Mouse (Mus musculus) erythroblast, embryonic 14.5 days (primary cell): ENCODE measurements around the gene Lrrc59. TPM values are rescaled to one million over a fixed set of nuclear protein-coding genes. Genes with fewer than 3 reads are reported as not detected.

Experiments
- H3K27me3 ChIP-seq: 2 replicates; pipeline ENCODE4 v1.6.1; 2012; ENCODE audit warnings: inconsistent platforms; ENCODE audit not compliant: control insufficient read depth
- H3K36me3 ChIP-seq: 2 replicates; pipeline ENCODE4 v1.6.1; 2012; ENCODE audit warnings: mild to moderate bottlenecking, inconsistent platforms; ENCODE audit not compliant: control insufficient read depth
- H3K4me1 ChIP-seq: 2 replicates; pipeline ENCODE4 v1.6.1; 2012; ENCODE audit warnings: inconsistent platforms; ENCODE audit not compliant: control insufficient read depth
- H3K4me3 ChIP-seq: replicated peaks from 2 replicates; pipeline ENCODE3; 2012; ENCODE audit warnings: moderate library complexity, mild to moderate bottlenecking, inconsistent platforms
- H3K9me3 ChIP-seq: 2 replicates; pipeline ENCODE4 v1.6.1; 2012; ENCODE audit warnings: low read length, inconsistent platforms, mixed read lengths; ENCODE audit not compliant: control insufficient read depth
- GATA1 ChIP-seq: IDR thresholded peaks from 2 replicates; pipeline ENCODE4 v1.6.1; 2012; ENCODE audit warnings: low read length, inconsistent platforms, mixed read lengths
- TAL1 ChIP-seq: IDR thresholded peaks from 3 replicates; pipeline ENCODE4 v1.6.1; 2012; ENCODE audit warnings: low read length, inconsistent platforms, mixed read lengths
- polyA plus RNA-seq: library from polyadenylated mRNA; stranded (reverse); fragments of >175 nt; gene quantifications from 2 replicates; pipeline ENCODE4 v1.2.3, GENCODE M21; 2012

Gene Lrrc59
- polyA plus RNA-seq, 1 experiment: 6.1 TPM

GRCm38 (mm10) chr11:94601321-94602281 is 28.0 kb upstream of the Lrrc59 start, which contains the start of gene Acsf2:
TSS of gene Acsf2 (minus strand) at chr11:94601871.
- TF ChIP-seq TAL1: no peak
- no peak for TF ChIP-seq GATA1
- Histone ChIP-seq H3K9me3 (no peaks in the 10 kb centered on the region), H3K4me1 (peaks cover 8% of the 10 kb centered on the region), H3K4me3 (peak within 1 kb of the TSS; percentile 50), H3K36me3 (no peaks in the 10 kb centered on the region), H3K27me3 (peaks cover 18% of the 10 kb centered on the region)

- Histone ChIP-seq H3K4me1 (peaks cover 8% of the 10 kb centered on the region), H3K4me3 (no peak overlapping the region), H3K27me3 (peaks cover 18% of the 10 kb centered on the region), H3K9me3 (no peaks in the 10 kb centered on the region), H3K36me3 (no peaks in the 10 kb centered on the region)
- TF ChIP-seq TAL1 (no peak), GATA1 (no peak)
Measured at GRCm38 (mm10) chr11:94602356-94602955, 27.1 kb upstream of the Lrrc59 start.

- Histone ChIP-seq H3K36me3 (no peaks in the 10 kb centered on the region), H3K9me3 (no peaks in the 10 kb centered on the region), H3K4me1 (no peaks in the 10 kb centered on the region), H3K4me3 (no peak overlapping the region), H3K27me3 (peaks cover 9% of the 10 kb centered on the region)
- TF ChIP-seq GATA1 (no peak), TAL1 (no peak)
Measured at GRCm38 (mm10) chr11:94610744-94611740, 18.5 kb upstream of the Lrrc59 start.

DNA sequence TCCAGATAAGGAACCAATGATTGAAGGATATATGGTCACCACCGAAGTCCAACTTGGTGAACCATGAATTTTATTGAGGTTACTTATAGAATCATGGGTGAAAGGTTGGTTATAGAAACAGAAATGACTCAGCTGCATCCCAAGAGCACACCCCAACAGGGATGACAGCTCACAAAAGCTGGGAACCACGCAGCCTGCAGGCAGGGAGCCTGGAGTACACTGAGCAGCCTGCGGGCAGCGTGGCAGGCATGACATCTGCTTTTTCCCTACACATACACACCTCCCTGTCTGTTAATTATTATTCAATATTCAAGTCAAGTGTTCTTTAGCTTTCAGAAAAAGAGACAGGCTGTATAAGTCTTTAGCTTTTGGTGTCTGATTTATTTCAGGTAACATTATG is 15.0 kb upstream of the Lrrc59 start:
- Histone ChIP-seq H3K4me1 (no peaks in the 10 kb centered on the region), H3K4me3 (no peak overlapping the region), H3K9me3 (no peaks in the 10 kb centered on the region), H3K27me3 (peaks cover 11% of the 10 kb centered on the region), H3K36me3 (no peaks in the 10 kb centered on the region)
- no peak for TF ChIP-seq GATA1
- no peak for TF ChIP-seq TAL1

- H3K36me3 ChIP-seq: no peaks in the 10 kb centered on the region
- H3K27me3 ChIP-seq: peaks cover 11% of the 10 kb centered on the region
- no peaks in the 10 kb centered on the region for H3K9me3 ChIP-seq
- no peaks in the 10 kb centered on the region for H3K4me1 ChIP-seq
- TF ChIP-seq GATA1: no peak
- no peak overlapping the region for H3K4me3 ChIP-seq
Measured at GRCm38 (mm10) chr11:94615494-94615893, 14.1 kb upstream of the Lrrc59 start.

GRCm38 (mm10) chr11:94617646-94618045 is 11.9 kb upstream of the Lrrc59 start:
- H3K4me3 ChIP-seq: no peak overlapping the region
- H3K4me1 ChIP-seq: peaks cover 9% of the 10 kb centered on the region
- peaks cover 11% of the 10 kb centered on the region for H3K27me3 ChIP-seq
- H3K9me3 ChIP-seq: no peaks in the 10 kb centered on the region
- TF ChIP-seq GATA1 (no peak), TAL1 (no peak)
- no peaks in the 10 kb centered on the region for H3K36me3 ChIP-seq

- H3K4me1 ChIP-seq: peaks cover 10% of the 10 kb centered on the region
- 0 out of 2 replicates have a peak, but pooled peaks cover 3% of the 10 kb centered on the region for H3K27me3 ChIP-seq
- no peaks in the 10 kb centered on the region for H3K36me3 ChIP-seq
- H3K9me3 ChIP-seq: no peaks in the 10 kb centered on the region
- TF ChIP-seq GATA1 (no peak), TAL1 (no peak)
- no peak overlapping the region for H3K4me3 ChIP-seq
Measured at GRCm38 (mm10) chr11:94620766-94621457, 8.7 kb upstream of the Lrrc59 start.

GRCm38 (mm10) chr11:94621458-94621852 is 8.1 kb upstream of the Lrrc59 start:
- Histone ChIP-seq H3K27me3 (no peaks in the 10 kb centered on the region), H3K36me3 (no peaks in the 10 kb centered on the region), H3K4me1 (peaks cover 10% of the 10 kb centered on the region), H3K9me3 (no peaks in the 10 kb centered on the region), H3K4me3 (no peak overlapping the region)
- no peak for TF ChIP-seq GATA1
- no peak for TF ChIP-seq TAL1
